Mouse (Mus musculus): ENCODE data around the gene Gm44503.
A peak's percentile ranks its signal among the peaks of the same experiment; 100 is the strongest.

The Gm44503 gene

GRCm38 (mm10) chr9:73025818-73026636 is 67.4 kb downstream of the Gm44503 start:
- no peak for DNase-seq (ENCODE audit: low read depth)

- DNase-seq (ENCODE audit: low read depth), result no peak
Observed at GRCm38 (mm10) chr9:73030443-73030842, 71.8 kb downstream of the Gm44503 start.

GRCm38 (mm10) chr9:73031421-73031820 is 72.8 kb downstream of the Gm44503 start:
- DNase-seq (ENCODE audit: low read depth), result no peak

- DNase-seq (ENCODE audit: low read depth), result no peak
Observed at GRCm38 (mm10) chr9:73033406-73033805, 74.8 kb downstream of the Gm44503 start.

GRCm38 (mm10) chr9:73039222-73039945 is 80.7 kb downstream of the Gm44503 start:
- DNase-seq (ENCODE audit: low read depth), result peak; percentile 93

GRCm38 (mm10) chr9:73040080-73040479 is 81.4 kb downstream of the Gm44503 start, which contains the start of gene Pigb:
Pigb (minus strand) TSS chr9:73040378.
- no peak for DNase-seq (ENCODE audit: low read depth)

- peak; percentile 95 for DNase-seq (ENCODE audit: low read depth)
Observed at GRCm38 (mm10) chr9:73044146-73045079, 85.8 kb downstream of the Gm44503 start, which contains the start of gene Rab27a. Rab27a (plus strand) TSS chr9:73044854.

GRCm38 (mm10) chr9:73045204-73045603 is 86.6 kb downstream of the Gm44503 start:
- DNase-seq (ENCODE audit: low read depth), result no peak

GRCm38 (mm10) chr9:73045711-73046110 is 87.1 kb downstream of the Gm44503 start:
- peak; percentile 92 for DNase-seq (ENCODE audit: low read depth)

- DNase-seq (ENCODE audit: low read depth), result peak; percentile 51
Observed at GRCm38 (mm10) chr9:73047906-73048305, 89.3 kb downstream of the Gm44503 start.

GRCm38 (mm10) chr9:73048927-73049326 is 90.3 kb downstream of the Gm44503 start:
- no peak for DNase-seq (ENCODE audit: low read depth)

GRCm38 (mm10) chr9:73049833-73050232 is 91.2 kb downstream of the Gm44503 start:
- DNase-seq (ENCODE audit: low read depth), result peak; percentile 22

GRCm38 (mm10) chr9:73050606-73051005 is 92.0 kb downstream of the Gm44503 start:
- peak; percentile 34 for DNase-seq (ENCODE audit: low read depth)

GRCm38 (mm10) chr9:73055441-73055911 is 96.8 kb downstream of the Gm44503 start:
- DNase-seq (ENCODE audit: low read depth), result peak; percentile 68

GRCm38 (mm10) chr9:73059224-73059623 is 100.6 kb downstream of the Gm44503 start:
- no peak for DNase-seq (ENCODE audit: low read depth)

- DNase-seq (ENCODE audit: low read depth), result no peak
Observed at GRCm38 (mm10) chr9:73063621-73064290, 105.1 kb downstream of the Gm44503 start.
